Mouse (Mus musculus): ENCODE measurements at regions not wholly inside any gene's neighbourhood (a gene's known extent, or its start where the extent isn't known, plus 50 kb on each side); places are given as distances from the start of the nearest gene placed in this dataset.
A peak's percentile ranks its signal among the peaks of the same experiment; 100 is the strongest.

DNA sequence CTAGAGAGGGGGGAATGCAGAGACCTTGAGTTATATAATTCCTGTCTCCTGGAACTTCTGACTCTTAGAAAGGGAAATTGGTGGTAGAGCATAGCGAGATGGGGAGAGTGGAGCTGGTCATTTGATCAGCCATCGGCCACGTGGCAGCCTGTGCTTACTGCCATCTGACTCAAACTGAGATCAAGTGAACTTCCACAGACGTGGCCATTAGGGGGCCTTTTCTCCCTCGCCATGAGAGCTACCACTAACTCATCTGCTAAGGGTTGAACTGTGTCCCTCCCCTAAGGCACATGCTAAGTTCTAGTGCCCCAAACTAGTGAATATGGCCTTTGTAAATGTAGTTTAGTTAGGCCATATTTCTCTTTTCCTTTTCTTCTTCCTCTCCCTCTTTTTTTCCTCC lies 120.6 kb downstream of the 2410131K14Rik start:
- peak; percentile 28 for TF ChIP-seq CTCF (IDR thresholded peaks at IDR 0.05; ENCODE audit: low read depth)
- Histone ChIP-seq H3K9ac (no peak overlapping the region), H3K4me3 (ENCODE audit: low read depth, low read length) (no peak overlapping the region), H3K4me1 (ENCODE audit: insufficient read depth) (no peaks in the 10 kb centered on the region), H3K36me3 (ENCODE audit: insufficient read depth) (no peaks in the 10 kb centered on the region), H3K9me3 (ENCODE audit: low read length) (no peaks in the 10 kb centered on the region), H3K27me3 (ENCODE audit: insufficient read depth, low read length) (no peaks in the 10 kb centered on the region), H3K27ac (ENCODE audit: low read depth, low read length) (no peak overlapping the region), H3K4me2 (ENCODE audit: low read depth) (no peak overlapping the region)
- 35% methylated on average over 5 of the region's 5 CpGs for WGBS
- no peak for ATAC-seq
- no peak for DNase-seq

DNA sequence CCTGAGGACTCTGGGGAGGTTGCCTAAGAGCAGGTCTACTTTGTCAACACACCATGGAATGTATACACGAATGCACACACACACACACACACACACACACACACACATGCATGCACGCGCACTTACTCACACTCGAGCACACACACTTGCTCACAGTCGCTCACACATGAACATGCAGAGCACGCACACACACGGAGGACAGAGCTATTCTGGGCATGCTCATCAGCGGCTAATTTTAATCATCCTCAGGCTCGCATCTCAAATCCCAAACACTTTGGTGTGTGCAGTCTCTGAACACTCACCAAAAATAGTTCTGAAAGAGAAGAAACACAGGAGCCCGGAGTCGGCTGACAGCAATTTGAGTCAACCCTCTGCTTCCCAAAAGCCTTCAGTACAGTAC lies 122.0 kb downstream of the 2410131K14Rik start:
- peak; percentile 50 for ATAC-seq
- Histone ChIP-seq H3K9ac (no peak overlapping the region), H3K27ac (ENCODE audit: low read depth, low read length) (0 out of 2 replicates have a peak overlapping the region, but pooled peaks have one; percentile 35), H3K9me3 (ENCODE audit: low read length) (no peaks in the 10 kb centered on the region), H3K4me3 (ENCODE audit: low read depth, low read length) (no peak overlapping the region), H3K4me1 (ENCODE audit: insufficient read depth) (no peaks in the 10 kb centered on the region), H3K36me3 (ENCODE audit: insufficient read depth) (no peaks in the 10 kb centered on the region), H3K4me2 (ENCODE audit: low read depth) (no peak overlapping the region), H3K27me3 (ENCODE audit: insufficient read depth, low read length) (no peaks in the 10 kb centered on the region)
- DNase-seq = peak; percentile 39
- 77% methylated on average over 11 of the region's 11 CpGs for WGBS
- TF ChIP-seq CTCF (IDR thresholded peaks at IDR 0.05; ENCODE audit: low read depth) = no peak

DNA sequence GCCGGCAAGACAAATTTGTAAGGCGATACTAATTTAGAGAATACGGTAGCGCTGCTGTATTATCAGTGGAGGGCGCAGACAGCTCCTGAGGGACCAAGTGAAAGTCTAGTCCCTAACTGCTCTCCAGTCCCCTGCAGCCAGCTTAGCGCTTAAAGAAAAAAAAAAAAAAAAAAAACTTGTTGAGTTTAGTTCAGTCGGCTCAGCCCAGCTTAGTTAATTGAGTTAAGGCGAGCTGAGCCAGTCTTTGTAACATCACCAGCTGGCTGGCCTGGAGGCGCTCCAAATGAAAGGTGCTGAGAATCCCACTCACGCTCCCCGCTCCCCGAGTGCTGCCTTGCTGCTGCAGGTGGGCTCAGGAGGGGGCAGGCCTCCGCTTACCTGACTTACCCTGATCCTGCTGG lies 128.6 kb downstream of the 2410131K14Rik start:
- ATAC-seq (no peak), DNase-seq (peak; percentile 49)
- peaks cover 5% of the 10 kb centered on the region; the same call in 1 of the 2 replicates for H3K4me1 ChIP-seq (ENCODE audit: insufficient read depth)
- H3K9ac ChIP-seq = no peak overlapping the region
- H3K4me3 ChIP-seq (ENCODE audit: low read depth, low read length) = no peak overlapping the region
- peak; percentile 33; the same call in 1 of the 2 replicates for TF ChIP-seq CTCF (IDR thresholded peaks at IDR 0.05; ENCODE audit: low read depth)
- H3K27me3 ChIP-seq (ENCODE audit: insufficient read depth, low read length) = no peaks in the 10 kb centered on the region
- H3K4me2 ChIP-seq (ENCODE audit: low read depth) = no peak overlapping the region
- 9% methylated on average over 13 of the region's 13 CpGs for WGBS
- H3K27ac ChIP-seq (ENCODE audit: low read depth, low read length) = no peak overlapping the region
- no peaks in the 10 kb centered on the region for H3K36me3 ChIP-seq (ENCODE audit: insufficient read depth)
- no peaks in the 10 kb centered on the region for H3K9me3 ChIP-seq (ENCODE audit: low read length)

DNA sequence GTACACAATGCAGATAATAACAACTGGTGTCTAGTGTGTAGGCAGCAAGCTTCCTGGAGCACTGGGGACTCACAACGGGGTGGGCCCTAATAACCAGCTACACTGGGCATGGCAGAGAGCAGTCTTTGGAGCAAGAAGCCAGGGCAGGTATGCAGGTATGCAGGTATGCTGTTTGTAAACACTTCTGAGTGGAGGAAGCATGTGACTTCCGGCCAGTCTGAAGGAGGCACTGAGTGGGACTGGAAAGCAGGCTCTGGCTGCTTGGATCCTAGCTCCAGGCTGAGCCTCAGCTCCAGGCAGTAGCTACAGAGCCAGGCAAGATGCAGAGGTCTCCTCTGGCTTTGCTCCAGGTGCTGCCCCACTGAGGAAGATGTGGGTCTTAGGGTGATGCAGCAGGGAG lies 129.9 kb downstream of the 2410131K14Rik start:
- Histone ChIP-seq H3K4me2 (ENCODE audit: low read depth) (no peak overlapping the region), H3K36me3 (ENCODE audit: insufficient read depth) (no peaks in the 10 kb centered on the region), H3K9me3 (ENCODE audit: low read length) (no peaks in the 10 kb centered on the region), H3K4me1 (ENCODE audit: insufficient read depth) (peaks cover 5% of the 10 kb centered on the region), H3K4me3 (ENCODE audit: low read depth, low read length) (no peak overlapping the region), H3K9ac (no peak overlapping the region), H3K27ac (ENCODE audit: low read depth, low read length) (no peak overlapping the region), H3K27me3 (ENCODE audit: insufficient read depth, low read length) (no peaks in the 10 kb centered on the region)
- TF ChIP-seq CTCF (IDR thresholded peaks at IDR 0.05; ENCODE audit: low read depth) = no peak
- ATAC-seq = no peak
- WGBS = 56% methylated on average over 2 of the region's 2 CpGs
- no peak for DNase-seq

DNA sequence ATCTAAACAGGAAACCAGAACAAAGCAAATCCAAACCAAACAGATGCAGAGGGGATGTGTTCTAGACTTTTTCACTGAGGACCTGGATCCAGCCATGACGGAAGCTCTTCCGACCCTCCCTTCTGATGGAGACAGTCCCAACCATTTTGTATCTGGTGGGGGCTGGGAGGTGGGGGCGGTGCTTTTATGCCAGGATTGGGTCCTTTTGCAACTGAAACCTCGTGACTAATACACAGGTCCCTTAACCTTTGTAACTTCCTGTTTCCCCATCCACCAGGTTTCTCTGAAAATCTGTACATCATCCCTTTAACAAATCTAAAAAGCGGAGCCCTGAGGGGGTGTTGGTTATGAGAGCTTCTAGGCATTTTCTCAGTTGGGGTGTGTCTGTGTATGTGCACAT lies 130.9 kb downstream of the 2410131K14Rik start:
- no peak for TF ChIP-seq CTCF (IDR thresholded peaks at IDR 0.05; ENCODE audit: low read depth)
- H3K36me3 ChIP-seq (ENCODE audit: insufficient read depth) = no peaks in the 10 kb centered on the region
- H3K27ac ChIP-seq (ENCODE audit: low read depth, low read length) = no peak overlapping the region
- ATAC-seq = no peak
- H3K4me1 ChIP-seq (ENCODE audit: insufficient read depth) = peaks cover 9% of the 10 kb centered on the region
- H3K27me3 ChIP-seq (ENCODE audit: insufficient read depth, low read length) = no peaks in the 10 kb centered on the region
- no peak overlapping the region for H3K4me2 ChIP-seq (ENCODE audit: low read depth)
- H3K9ac ChIP-seq = no peak overlapping the region
- H3K4me3 ChIP-seq (ENCODE audit: low read depth, low read length) = no peak overlapping the region
- 78% methylated on average over 5 of the region's 5 CpGs for WGBS
- no peak for DNase-seq
- no peaks in the 10 kb centered on the region for H3K9me3 ChIP-seq (ENCODE audit: low read length)

DNA sequence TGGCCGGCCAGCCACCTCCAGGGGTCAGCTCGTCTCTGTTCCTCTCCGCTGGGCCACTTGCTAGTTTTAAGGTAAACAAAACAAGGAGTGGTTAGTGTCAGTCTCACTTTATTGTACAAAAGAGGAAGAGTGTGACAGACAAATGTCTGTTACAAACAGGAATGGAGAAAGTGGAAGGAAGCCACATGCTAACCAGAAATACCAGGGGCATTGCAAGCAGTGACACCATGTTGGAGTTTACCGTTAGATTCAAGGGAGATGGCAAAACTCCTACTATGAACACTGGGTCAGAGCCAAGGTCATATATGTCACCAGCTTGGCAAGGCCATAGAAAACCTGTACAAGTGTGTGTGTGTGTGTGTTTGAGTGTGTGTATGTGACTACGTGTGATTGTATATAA lies 131.5 kb downstream of the 2410131K14Rik start:
- ATAC-seq (no peak), DNase-seq (no peak)
- no peak overlapping the region for H3K9ac ChIP-seq
- no peak for TF ChIP-seq CTCF (IDR thresholded peaks at IDR 0.05; ENCODE audit: low read depth)
- no peaks in the 10 kb centered on the region for H3K9me3 ChIP-seq (ENCODE audit: low read length)
- peaks cover 12% of the 10 kb centered on the region for H3K4me1 ChIP-seq (ENCODE audit: insufficient read depth)
- H3K36me3 ChIP-seq (ENCODE audit: insufficient read depth) = no peaks in the 10 kb centered on the region
- no peak overlapping the region for H3K27ac ChIP-seq (ENCODE audit: low read depth, low read length)
- H3K4me3 ChIP-seq (ENCODE audit: low read depth, low read length) = no peak overlapping the region
- no peaks in the 10 kb centered on the region for H3K27me3 ChIP-seq (ENCODE audit: insufficient read depth, low read length)
- no peak overlapping the region for H3K4me2 ChIP-seq (ENCODE audit: low read depth)
- 81% methylated on average over 5 of the region's 5 CpGs for WGBS

DNA sequence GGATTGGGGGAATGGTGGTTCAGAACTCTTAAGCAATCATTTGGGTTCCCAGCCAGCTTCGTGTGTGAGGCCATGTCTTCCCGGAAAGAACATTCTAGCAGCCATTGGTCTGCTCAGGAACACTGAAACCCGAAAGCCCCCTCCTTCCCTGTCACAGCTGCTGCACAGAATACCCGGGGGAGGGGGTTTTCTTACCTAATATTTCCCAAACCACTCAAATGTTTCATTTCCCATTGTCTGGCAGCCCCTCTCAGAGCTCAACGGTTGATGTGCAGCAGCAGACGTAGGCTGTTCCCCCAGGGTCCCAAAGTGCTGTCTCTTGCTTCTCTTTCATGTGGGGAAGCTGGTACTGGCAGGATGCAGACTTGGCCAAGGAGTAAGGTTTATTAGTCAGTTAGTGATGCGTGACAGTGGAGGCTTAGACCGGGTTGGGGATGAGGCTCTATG lies 132.4 kb downstream of the 2410131K14Rik start:
- Histone ChIP-seq H3K4me1 (ENCODE audit: insufficient read depth) (peaks cover 16% of the 10 kb centered on the region), H3K4me2 (ENCODE audit: low read depth) (no peak overlapping the region), H3K4me3 (ENCODE audit: low read depth, low read length) (no peak overlapping the region), H3K27me3 (ENCODE audit: insufficient read depth, low read length) (no peaks in the 10 kb centered on the region), H3K9me3 (ENCODE audit: low read length) (no peaks in the 10 kb centered on the region), H3K9ac (no peak overlapping the region), H3K36me3 (ENCODE audit: insufficient read depth) (no peaks in the 10 kb centered on the region), H3K27ac (ENCODE audit: low read depth, low read length) (no peak overlapping the region)
- ATAC-seq = no peak
- TF ChIP-seq CTCF (IDR thresholded peaks at IDR 0.05; ENCODE audit: low read depth) = no peak
- WGBS = 49% methylated on average over 8 of the region's 8 CpGs
- no peak for DNase-seq

All from forebrain, postnatal 0 days (tissue).